Comparison of ENCODE assay signal across 13 mouse cellular contexts in the genomic region with DNA sequence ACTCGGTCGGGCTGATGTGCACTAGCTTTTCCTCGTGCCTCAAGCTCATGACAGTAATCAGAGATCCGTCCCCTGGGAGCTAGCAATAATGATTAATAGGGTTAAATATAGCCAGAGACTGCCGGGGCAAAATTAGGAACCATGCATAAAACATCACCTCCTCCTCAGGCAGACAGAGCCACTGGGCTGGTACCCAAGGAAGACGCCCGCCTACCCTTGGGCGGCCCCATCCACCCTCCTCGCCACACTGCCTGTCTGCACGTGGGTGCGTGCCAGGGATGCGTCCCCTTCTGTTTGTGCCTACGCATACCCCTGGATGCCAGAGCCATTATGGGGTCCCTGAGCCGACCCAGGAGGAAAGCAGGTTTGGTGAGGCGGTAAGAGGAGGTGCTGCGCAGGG.
DNase-seq lines count a peak whose midpoint lies in the region; ATAC-seq lines count a peak whose summit lies in the region.
"Had no signal": no experiment of that assay in that cellular context is flagged by ENCODE, and none has a peak within 500 bp of the region (broad histone marks: within the 10 kb centered on the region; RNA-seq: fewer than 3 reads in every experiment).

No protein-coding gene starts in this region.

- peaks cover 43% of the 10 kb centered on the region for H3K9me3 ChIP-seq in megakaryocyte, embryonic 14.5 days
- no peaks in the 10 kb centered on the region for H3K9me3 ChIP-seq in forebrain, embryonic 15.5 days
- H3K9me3 ChIP-seq: heart, embryonic 15.5 days; limb, embryonic 10.5 days had no signal

- peaks cover under 1% of the 10 kb centered on the region for H3K27me3 ChIP-seq in megakaryocyte, embryonic 14.5 days (replicated peaks)
- no peaks in the 10 kb centered on the region for H3K27me3 ChIP-seq in forebrain, embryonic 15.5 days
- H3K27me3 ChIP-seq: heart, embryonic 15.5 days; liver, embryonic 15.5 days had no signal

- peak; percentile 44 for DNase-seq in layer of hippocampus, adult 9-10 months (ENCODE audit: low spot score)
- DNase-seq in left cerebral cortex, postnatal 14 days (ENCODE audit: low spot score in 2 of 2): peak; percentile 74 to 81
- peak; percentile 75 for DNase-seq in telencephalon, adult 2 months (ENCODE audit: low read depth, low spot score)
- DNase-seq in ovary, postnatal 10 days (ENCODE audit: low spot score): no peak
- DNase-seq: thymus, postnatal 4 days had no signal

- no peak overlapping the region for H3K9ac ChIP-seq in forebrain, embryonic 15.5 days (replicated peaks)
- H3K9ac ChIP-seq: heart, embryonic 15.5 days; liver, embryonic 15.5 days had no signal

- no peak overlapping the region for H3K4me2 ChIP-seq in forebrain, embryonic 15.5 days (replicated peaks)
- H3K4me2 ChIP-seq: heart, embryonic 15.5 days; liver, embryonic 15.5 days had no signal

- H3K4me3 ChIP-seq in megakaryocyte, embryonic 14.5 days (replicated peaks): peak overlapping the region; percentile 59
- H3K4me3 ChIP-seq in forebrain, embryonic 15.5 days: no peak overlapping the region
- H3K4me3 ChIP-seq: heart, embryonic 15.5 days; limb, embryonic 10.5 days; liver, embryonic 15.5 days had no signal

- ATAC-seq in megakaryocyte, adult 5-6 weeks (ENCODE audit: poor library complexity, severe bottlenecking): no peak
- ATAC-seq in inflammation-experienced regulatory T-cells, adult 6 months: no peak
- ATAC-seq in forebrain, embryonic 15.5 days (replicated peaks): no peak

- H3K4me1 ChIP-seq in megakaryocyte, embryonic 14.5 days: no peaks in the 10 kb centered on the region; the same call in 1 of the 2 replicates
- peaks cover 22% of the 10 kb centered on the region for H3K4me1 ChIP-seq in forebrain, embryonic 15.5 days
- H3K4me1 ChIP-seq: heart, embryonic 15.5 days; liver, embryonic 15.5 days had no signal

- no peaks in the 10 kb centered on the region for H3K36me3 ChIP-seq in megakaryocyte, embryonic 14.5 days (replicated peaks; ENCODE audit: low read length)
- no peaks in the 10 kb centered on the region for H3K36me3 ChIP-seq in forebrain, embryonic 15.5 days
- H3K36me3 ChIP-seq: heart, embryonic 15.5 days; limb, embryonic 10.5 days; liver, embryonic 15.5 days had no signal

- intact Hi-C loops in left cerebral cortex, postnatal 14 days (cut with DNase I): loop anchor here (10.0 kb wide), 1 partner anchor 207 kb away; no protein-coding TSS in a partner anchor

- WGBS in forebrain, embryonic 15.5 days: 65% methylated on average over 16 of the region's 16 CpGs

- no peak overlapping the region for H3K27ac ChIP-seq in forebrain, embryonic 15.5 days (replicated peaks)
- H3K27ac ChIP-seq: heart, embryonic 15.5 days; limb, embryonic 10.5 days; liver, embryonic 15.5 days; macrophage had no signal
